Mouse (Mus musculus) retina, embryonic 14.5 days (tissue): ENCODE data around the gene Gm17174.
"Not testable (repeated sequence)": the region's sequence is repeated elsewhere in the genome, so short reads cannot be mapped to it uniquely, and the experiment has no call there.

Source experiments
- DNase-seq: peaks from one replicate; pipeline ENCODE4 v3.0.0-alpha.2; 2015; ENCODE audit warnings: low spot score

Gene Gm17174

DNA sequence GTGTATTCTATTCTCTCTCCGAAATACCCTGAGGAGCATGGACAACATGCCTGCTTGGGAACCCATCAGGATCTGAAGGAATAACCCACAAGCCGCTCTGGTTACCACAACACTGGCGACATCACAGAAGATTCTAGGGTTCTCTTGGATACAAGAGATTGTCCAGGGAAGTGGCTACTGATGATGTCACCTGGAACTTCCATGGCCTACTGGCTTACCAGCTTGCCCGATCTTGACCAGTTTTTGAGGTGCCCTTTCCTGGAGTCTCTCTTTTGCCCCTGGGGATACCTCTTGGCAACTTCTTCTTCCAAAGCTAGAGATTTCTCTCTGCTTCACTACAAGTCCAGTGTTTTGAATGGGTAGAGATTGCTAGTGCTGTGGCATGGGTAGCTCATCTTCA, at the start of gene Gm17174:
Gm17174 (minus strand) TSS at position 101 of the 400 bp plus-strand sequence.
- not testable (repeated sequence) for DNase-seq

DNA sequence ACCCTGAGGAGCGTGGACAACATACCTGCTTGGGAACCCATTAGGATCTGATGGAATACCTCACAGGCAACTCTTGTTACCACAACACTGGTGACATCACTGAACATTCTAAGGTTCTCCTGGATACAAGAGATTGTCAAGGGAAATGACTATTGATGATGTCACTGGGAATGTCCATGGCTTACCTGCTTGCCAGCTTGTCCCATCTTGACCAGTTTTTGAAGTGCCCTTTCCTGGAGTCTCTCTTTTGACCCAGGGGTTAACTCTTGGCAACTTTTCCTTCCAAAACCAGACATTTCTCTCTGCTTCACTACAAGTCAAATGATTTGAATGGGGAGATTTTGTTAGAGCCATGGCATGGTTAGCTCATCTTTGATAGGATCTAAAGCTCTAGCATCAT, 43.6 kb upstream of the Gm17174 start, which contains the start of gene Gm4181:
Gm4181 (minus strand) TSS at position 101 of the 400 bp plus-strand sequence.
- DNase-seq: not testable (repeated sequence)

DNA sequence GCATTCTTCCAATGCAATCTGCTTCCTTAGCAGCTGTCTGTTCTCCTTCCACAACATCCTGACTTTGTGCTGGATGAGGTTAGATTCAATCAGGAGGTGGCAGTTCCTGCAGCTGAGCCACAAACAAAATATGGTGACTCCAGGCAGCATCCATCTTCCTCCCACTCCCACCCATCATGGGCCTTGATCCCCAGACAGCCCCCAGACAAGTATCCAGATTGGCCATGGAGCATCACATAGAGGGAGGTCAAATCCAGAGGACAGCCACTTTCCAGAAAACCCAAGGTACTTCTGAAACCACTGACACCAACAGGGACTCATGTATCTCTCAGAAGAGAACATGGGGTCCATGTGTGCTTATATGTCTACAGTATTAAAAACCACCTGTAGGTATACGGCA, 40.5 kb upstream of the Gm17174 start:
- not testable (repeated sequence) for DNase-seq

DNA sequence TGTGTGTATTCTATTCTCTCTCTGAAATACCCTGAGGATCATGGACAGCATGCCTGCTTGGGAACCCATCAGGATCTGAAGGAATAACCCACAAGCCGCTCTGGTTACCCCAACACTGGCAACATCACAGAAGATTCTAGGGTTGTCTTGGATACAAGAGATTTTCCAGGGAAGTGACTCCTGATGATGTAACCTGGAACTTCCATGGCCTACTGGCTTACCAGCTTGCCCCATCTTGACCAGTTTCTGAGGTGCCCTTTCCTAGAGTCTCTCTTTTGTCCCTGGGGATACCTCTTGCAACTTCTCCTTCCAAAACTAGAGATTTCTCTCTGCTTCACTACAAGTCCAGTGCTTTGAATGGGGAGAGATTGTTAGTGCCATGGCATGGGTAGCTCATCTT, 19.3 kb upstream of the Gm17174 start, which contains the start of gene Gm17078:
Gm17078 (minus strand) TSS at position 101 of the 400 bp plus-strand sequence.
- no peak for DNase-seq

DNA sequence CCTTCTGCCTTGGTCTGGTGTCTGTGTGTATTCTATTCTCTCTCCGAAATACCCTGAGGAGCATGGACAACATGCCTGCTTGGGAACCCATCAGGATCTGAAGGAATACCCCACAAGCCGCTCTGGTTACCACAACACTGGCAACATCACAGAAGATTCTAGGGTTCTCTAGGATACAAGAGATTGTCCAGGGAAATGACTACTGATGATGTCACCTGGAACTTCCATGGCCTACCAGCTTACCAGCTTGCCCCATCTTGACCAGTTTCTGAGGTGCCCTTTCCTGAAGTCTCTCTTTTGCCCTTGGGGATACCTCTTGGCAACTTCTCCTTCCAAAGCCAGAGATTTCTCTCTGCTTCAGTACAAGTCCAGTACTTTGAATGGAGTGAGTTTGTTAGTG, 18.0 kb downstream of the Gm17174 start, which contains the start of gene Gm17175:
Gm17175 (minus strand) TSS at position 101 of the 400 bp plus-strand sequence.
- not testable (repeated sequence) for DNase-seq

DNA sequence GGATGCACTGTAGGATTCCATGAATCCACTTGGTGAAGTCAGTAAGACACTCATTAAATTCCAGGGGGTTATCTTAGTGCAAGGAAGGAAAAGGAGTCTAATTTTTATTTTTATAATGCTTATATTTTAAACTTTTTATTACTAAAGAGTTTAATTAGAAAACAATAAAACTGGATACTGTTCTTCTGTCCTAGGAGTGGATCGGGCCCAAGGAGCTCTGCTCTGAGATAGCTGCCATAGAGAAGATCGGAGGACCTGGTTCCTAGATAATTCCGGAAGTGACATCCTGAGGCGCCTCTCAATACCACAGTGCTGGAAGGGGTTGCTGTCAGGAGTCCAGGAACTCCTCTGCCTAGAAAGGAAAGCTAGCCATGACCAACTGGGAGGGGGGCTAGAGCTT, 39.4 kb downstream of the Gm17174 start, which contains the start of gene Gm5622:
Gm5622 (plus strand) TSS at position 301 of the 400 bp plus-strand sequence.
- no peak for DNase-seq
